Mouse (Mus musculus): ENCODE results near the gene Slc6a19. TPM values are rescaled to one million over a fixed set of nuclear protein-coding genes. Genes with fewer than 3 reads are reported as not detected.

The Slc6a19 gene
- polyA plus RNA-seq, 1 experiment from 2014 or later, result not detected

DNA sequence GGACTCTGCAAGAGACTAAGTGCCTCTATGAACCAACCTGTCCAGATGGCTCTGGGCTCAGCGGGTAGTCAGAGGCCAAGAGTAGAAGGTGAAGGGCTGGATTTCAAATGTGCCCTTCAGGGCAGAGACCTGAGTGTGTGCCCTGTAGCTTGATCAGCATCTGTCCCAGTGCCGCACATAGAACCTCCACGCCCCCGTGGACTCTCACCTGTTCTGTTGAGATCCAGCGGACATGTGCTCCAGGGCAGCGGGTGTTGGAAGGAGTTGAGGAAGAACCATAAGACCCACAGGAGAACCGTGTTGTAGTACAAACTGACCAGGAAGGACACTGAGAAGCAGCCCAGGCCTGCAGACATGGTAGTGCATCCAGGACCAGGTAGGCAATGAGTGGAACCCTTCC lies 29.5 kb downstream of the Slc6a19 start:
- WGBS, result 91% methylated on average over 7 of the region's 7 CpGs
- no peak overlapping the region for H3K4me2 ChIP-seq (replicated peaks; ENCODE audit: low read depth, low read length)
- ATAC-seq (ENCODE audit: low FRiP score) (no peak), DNase-seq (ENCODE audit: low spot score) (no peak)
- H3K9me3 ChIP-seq (ENCODE audit: control insufficient read depth, low read length), result no peaks in the 10 kb centered on the region
- no peak overlapping the region for H3K9ac ChIP-seq (ENCODE audit: low read depth, low read length)
- no peaks in the 10 kb centered on the region for H3K36me3 ChIP-seq (ENCODE audit: control insufficient read depth, insufficient read depth, low read length)
- no peaks in the 10 kb centered on the region for H3K4me1 ChIP-seq (replicated peaks; ENCODE audit: control insufficient read depth, insufficient read depth, low read length)
- H3K27ac ChIP-seq (ENCODE audit: low read depth, low read length), result no peak overlapping the region
- H3K4me3 ChIP-seq (ENCODE audit: low read depth, low read length), result no peak overlapping the region
- no peaks in the 10 kb centered on the region for H3K27me3 ChIP-seq (ENCODE audit: control insufficient read depth, insufficient read depth, low read length)

DNA sequence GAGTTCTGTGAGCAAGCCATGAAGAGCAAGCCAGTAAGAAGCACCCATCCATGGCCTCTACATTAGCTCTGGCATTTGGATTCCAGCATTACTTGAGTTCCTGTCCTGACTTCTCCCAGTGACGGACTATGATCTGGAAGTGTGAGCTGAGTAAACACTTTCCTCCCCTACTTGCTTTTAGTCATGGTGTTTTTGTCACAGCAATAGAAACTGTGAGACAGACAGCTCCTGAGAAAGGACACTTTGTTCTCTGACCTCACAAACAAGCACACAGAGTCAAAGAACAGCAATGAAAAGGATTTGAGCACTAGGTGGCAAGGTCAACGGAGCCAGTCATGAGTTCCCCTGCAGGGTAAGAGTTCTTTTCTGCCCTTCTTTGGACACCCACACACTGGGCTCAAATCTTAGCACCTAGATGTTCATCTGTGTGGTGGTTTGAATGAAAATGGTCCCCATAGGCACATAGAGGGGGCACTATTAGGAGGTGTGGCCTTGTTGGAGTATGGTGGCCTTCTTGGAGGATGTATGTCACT lies 44.4 kb downstream of the Slc6a19 start:
- WGBS, result 69% methylated on average over 2 of the region's 2 CpGs
- Histone ChIP-seq H3K4me2 (replicated peaks; ENCODE audit: low read depth, low read length) (no peak overlapping the region), H3K27me3 (ENCODE audit: control insufficient read depth, insufficient read depth, low read length) (no peaks in the 10 kb centered on the region), H3K27ac (ENCODE audit: low read depth, low read length) (no peak overlapping the region), H3K9ac (ENCODE audit: low read depth, low read length) (no peak overlapping the region), H3K4me3 (ENCODE audit: low read depth, low read length) (no peak overlapping the region), H3K36me3 (ENCODE audit: control insufficient read depth, insufficient read depth, low read length) (no peaks in the 10 kb centered on the region), H3K4me1 (replicated peaks; ENCODE audit: control insufficient read depth, insufficient read depth, low read length) (no peaks in the 10 kb centered on the region), H3K9me3 (ENCODE audit: control insufficient read depth, low read length) (no peaks in the 10 kb centered on the region)
- DNase-seq (ENCODE audit: low spot score) (no peak), ATAC-seq (ENCODE audit: low FRiP score) (no peak)

- DNase-seq (ENCODE audit: low spot score) (no peak), ATAC-seq (ENCODE audit: low FRiP score) (no peak)
- 64% methylated on average over 2 of the region's 2 CpGs for WGBS
- Histone ChIP-seq H3K4me2 (replicated peaks; ENCODE audit: low read depth, low read length) (no peak overlapping the region), H3K4me1 (replicated peaks; ENCODE audit: control insufficient read depth, insufficient read depth, low read length) (no peaks in the 10 kb centered on the region), H3K36me3 (ENCODE audit: control insufficient read depth, insufficient read depth, low read length) (no peaks in the 10 kb centered on the region), H3K9me3 (ENCODE audit: control insufficient read depth, low read length) (no peaks in the 10 kb centered on the region), H3K9ac (ENCODE audit: low read depth, low read length) (no peak overlapping the region), H3K27ac (ENCODE audit: low read depth, low read length) (no peak overlapping the region), H3K27me3 (ENCODE audit: control insufficient read depth, insufficient read depth, low read length) (no peaks in the 10 kb centered on the region), H3K4me3 (ENCODE audit: low read depth, low read length) (no peak overlapping the region)
These were observed 45.7 kb downstream of the Slc6a19 start for GRCm38 (mm10) chr13:73658953-73659352.

GRCm38 (mm10) chr13:73654976-73655375 lies 49.7 kb downstream of the Slc6a19 start:
- no peaks in the 10 kb centered on the region for H3K36me3 ChIP-seq (ENCODE audit: control insufficient read depth, insufficient read depth, low read length)
- H3K9me3 ChIP-seq (ENCODE audit: control insufficient read depth, low read length), result no peaks in the 10 kb centered on the region
- WGBS, result 86% methylated on average over 3 of the region's 3 CpGs
- no peak overlapping the region for H3K27ac ChIP-seq (ENCODE audit: low read depth, low read length)
- H3K4me3 ChIP-seq (ENCODE audit: low read depth, low read length), result no peak overlapping the region
- DNase-seq (ENCODE audit: low spot score) (no peak), ATAC-seq (ENCODE audit: low FRiP score) (no peak)
- no peaks in the 10 kb centered on the region for H3K27me3 ChIP-seq (ENCODE audit: control insufficient read depth, insufficient read depth, low read length)
- H3K4me2 ChIP-seq (replicated peaks; ENCODE audit: low read depth, low read length), result no peak overlapping the region
- no peaks in the 10 kb centered on the region for H3K4me1 ChIP-seq (replicated peaks; ENCODE audit: control insufficient read depth, insufficient read depth, low read length)
- H3K9ac ChIP-seq (ENCODE audit: low read depth, low read length), result no peak overlapping the region

- ATAC-seq (ENCODE audit: low FRiP score), result no peak
- H3K9me3 ChIP-seq (ENCODE audit: control insufficient read depth, low read length), result no peaks in the 10 kb centered on the region
- no peak overlapping the region for H3K27ac ChIP-seq (ENCODE audit: low read depth, low read length)
- no peaks in the 10 kb centered on the region for H3K4me1 ChIP-seq (replicated peaks; ENCODE audit: control insufficient read depth, insufficient read depth, low read length)
- no peak overlapping the region for H3K4me3 ChIP-seq (ENCODE audit: low read depth, low read length)
- 84% methylated on average over 3 of the region's 3 CpGs for WGBS
- no peaks in the 10 kb centered on the region for H3K36me3 ChIP-seq (ENCODE audit: control insufficient read depth, insufficient read depth, low read length)
- no peaks in the 10 kb centered on the region for H3K27me3 ChIP-seq (ENCODE audit: control insufficient read depth, insufficient read depth, low read length)
- no peak overlapping the region for H3K4me2 ChIP-seq (replicated peaks; ENCODE audit: low read depth, low read length)
- no peak for DNase-seq (ENCODE audit: low spot score)
- no peak overlapping the region for H3K9ac ChIP-seq (ENCODE audit: low read depth, low read length)
These were observed 51.4 kb downstream of the Slc6a19 start for GRCm38 (mm10) chr13:73653266-73653665.

GRCm38 (mm10) chr13:73646397-73647087 lies 58.1 kb downstream of the Slc6a19 start:
- H3K9me3 ChIP-seq (ENCODE audit: control insufficient read depth, low read length), result no peaks in the 10 kb centered on the region
- H3K36me3 ChIP-seq (ENCODE audit: control insufficient read depth, insufficient read depth, low read length), result no peaks in the 10 kb centered on the region
- 39% methylated on average over 6 of the region's 6 CpGs for WGBS
- H3K9ac ChIP-seq (ENCODE audit: low read depth, low read length), result no peak overlapping the region
- no peak for ATAC-seq (ENCODE audit: low FRiP score)
- no peak overlapping the region for H3K27ac ChIP-seq (ENCODE audit: low read depth, low read length)
- DNase-seq (ENCODE audit: low spot score), result peak; percentile 57
- no peaks in the 10 kb centered on the region for H3K4me1 ChIP-seq (replicated peaks; ENCODE audit: control insufficient read depth, insufficient read depth, low read length)
- no peak overlapping the region for H3K4me3 ChIP-seq (ENCODE audit: low read depth, low read length)
- no peak overlapping the region for H3K4me2 ChIP-seq (replicated peaks; ENCODE audit: low read depth, low read length)
- H3K27me3 ChIP-seq (ENCODE audit: control insufficient read depth, insufficient read depth, low read length), result no peaks in the 10 kb centered on the region

- Histone ChIP-seq H3K27ac (ENCODE audit: low read depth, low read length) (no peak overlapping the region), H3K4me1 (replicated peaks; ENCODE audit: control insufficient read depth, insufficient read depth, low read length) (no peaks in the 10 kb centered on the region), H3K36me3 (ENCODE audit: control insufficient read depth, insufficient read depth, low read length) (no peaks in the 10 kb centered on the region), H3K9me3 (ENCODE audit: control insufficient read depth, low read length) (no peaks in the 10 kb centered on the region), H3K4me3 (ENCODE audit: low read depth, low read length) (no peak overlapping the region), H3K27me3 (ENCODE audit: control insufficient read depth, insufficient read depth, low read length) (no peaks in the 10 kb centered on the region), H3K4me2 (replicated peaks; ENCODE audit: low read depth, low read length) (no peak overlapping the region), H3K9ac (ENCODE audit: low read depth, low read length) (no peak overlapping the region)
- ATAC-seq (ENCODE audit: low FRiP score) (no peak), DNase-seq (ENCODE audit: low spot score) (no peak)
- WGBS, result 84% methylated on average over 4 of the region's 4 CpGs
These were observed 63.4 kb downstream of the Slc6a19 start for GRCm38 (mm10) chr13:73641296-73641695.

DNA sequence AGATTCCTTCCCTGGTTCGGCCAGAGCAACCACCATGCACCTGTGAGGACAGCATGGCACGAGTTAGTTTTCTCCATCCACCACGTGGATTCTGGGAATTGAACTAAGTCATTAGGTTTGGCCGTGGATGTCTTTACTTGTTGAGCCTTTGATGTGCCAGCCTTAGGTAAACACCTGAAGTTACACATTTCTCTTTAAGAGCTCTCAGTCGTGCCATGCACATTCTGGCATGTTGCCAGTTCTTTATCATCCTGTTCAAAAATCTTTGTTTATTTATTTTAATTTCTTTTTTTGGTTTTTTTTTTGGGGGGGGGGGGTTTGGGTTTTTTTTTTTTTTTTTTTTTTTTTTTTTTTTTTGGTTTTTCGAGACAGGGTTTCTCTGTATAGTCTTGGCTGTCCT lies 66.8 kb downstream of the Slc6a19 start:
- DNase-seq (ENCODE audit: low spot score) (peak; percentile 1), ATAC-seq (ENCODE audit: low FRiP score) (no peak)
- Histone ChIP-seq H3K9me3 (ENCODE audit: control insufficient read depth, low read length) (no peaks in the 10 kb centered on the region), H3K4me2 (replicated peaks; ENCODE audit: low read depth, low read length) (no peak overlapping the region), H3K27ac (ENCODE audit: low read depth, low read length) (no peak overlapping the region), H3K4me1 (replicated peaks; ENCODE audit: control insufficient read depth, insufficient read depth, low read length) (no peaks in the 10 kb centered on the region), H3K9ac (ENCODE audit: low read depth, low read length) (no peak overlapping the region), H3K27me3 (ENCODE audit: control insufficient read depth, insufficient read depth, low read length) (no peaks in the 10 kb centered on the region), H3K4me3 (ENCODE audit: low read depth, low read length) (no peak overlapping the region), H3K36me3 (ENCODE audit: control insufficient read depth, insufficient read depth, low read length) (no peaks in the 10 kb centered on the region; the same call in 1 of the 2 replicates)
- 92% methylated on average over 5 of the region's 6 CpGs for WGBS

GRCm38 (mm10) chr13:73631837-73632236 lies 72.8 kb downstream of the Slc6a19 start:
- Histone ChIP-seq H3K9me3 (ENCODE audit: control insufficient read depth, low read length) (no peaks in the 10 kb centered on the region), H3K36me3 (ENCODE audit: control insufficient read depth, insufficient read depth, low read length) (no peaks in the 10 kb centered on the region; the same call in 1 of the 2 replicates), H3K4me2 (replicated peaks; ENCODE audit: low read depth, low read length) (no peak overlapping the region), H3K4me1 (replicated peaks; ENCODE audit: control insufficient read depth, insufficient read depth, low read length) (no peaks in the 10 kb centered on the region), H3K27me3 (ENCODE audit: control insufficient read depth, insufficient read depth, low read length) (no peaks in the 10 kb centered on the region), H3K4me3 (ENCODE audit: low read depth, low read length) (no peak overlapping the region), H3K27ac (ENCODE audit: low read depth, low read length) (no peak overlapping the region), H3K9ac (ENCODE audit: low read depth, low read length) (no peak overlapping the region)
- 92% methylated on average over 3 of the region's 3 CpGs for WGBS
- DNase-seq (ENCODE audit: low spot score) (no peak), ATAC-seq (ENCODE audit: low FRiP score) (no peak)

Measured in hindbrain, embryonic 11.5 days (tissue).